Comparison of ENCODE assay signal across 12 mouse cellular contexts in the genomic region with DNA sequence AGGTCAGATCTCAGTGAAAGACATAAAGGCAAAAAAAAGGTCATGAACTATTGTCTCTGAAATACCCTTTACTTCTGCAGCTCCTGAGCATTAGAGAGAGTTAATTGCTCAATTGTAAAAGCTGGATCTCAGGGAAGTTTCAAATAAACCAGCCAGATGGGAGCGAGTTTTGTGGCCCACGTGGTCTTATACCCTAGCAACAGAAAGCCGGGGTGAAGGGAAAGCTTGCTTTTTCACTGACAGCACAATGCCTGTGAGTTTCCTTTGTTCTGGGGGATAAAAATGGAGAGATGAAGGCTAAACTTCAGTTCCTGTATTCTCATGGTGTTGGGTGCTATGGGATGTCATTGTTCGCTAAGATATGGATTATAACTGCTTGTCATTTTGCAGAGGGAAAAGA.
DNase-seq lines count a peak whose midpoint lies in the region; ATAC-seq and TF ChIP-seq lines count a peak whose summit lies in the region.
"Had no signal": no experiment of that assay in that cellular context is flagged by ENCODE, and none has a peak within 500 bp of the region (broad histone marks: within the 10 kb centered on the region; RNA-seq: fewer than 3 reads in every experiment).

No protein-coding gene starts in this region.

- H3K4me2 ChIP-seq in hindbrain, embryonic 13.5 days, result no peak overlapping the region
- no peak overlapping the region for H3K4me2 ChIP-seq in hindbrain, embryonic 12.5 days (replicated peaks)
- no peak overlapping the region for H3K4me2 ChIP-seq in limb, embryonic 14.5 days (replicated peaks; ENCODE audit: low read depth, low read length, severe bottlenecking)
- H3K4me2 ChIP-seq in kidney, embryonic 16.5 days (replicated peaks; ENCODE audit: low read depth, low read length), result no peak overlapping the region

- peak overlapping the region; percentile 45; the same call in 1 of the 2 replicates for H3K27ac ChIP-seq in hindbrain, embryonic 10.5 days
- H3K27ac ChIP-seq in hindbrain, embryonic 13.5 days, result no peak overlapping the region
- no peak overlapping the region for H3K27ac ChIP-seq in hindbrain, embryonic 12.5 days
- H3K27ac ChIP-seq in limb, embryonic 14.5 days (replicated peaks; ENCODE audit: low read depth, low read length), result no peak overlapping the region
- H3K27ac ChIP-seq in kidney, embryonic 16.5 days (ENCODE audit: low read length), result no peak overlapping the region
- H3K27ac ChIP-seq: embryonic facial prominence, embryonic 10.5 days; gastrocnemius, adult 2 months; stomach, postnatal 0 days had no signal

- peaks cover 7% of the 10 kb centered on the region; the same call in 1 of the 2 replicates for H3K4me1 ChIP-seq in hindbrain, embryonic 10.5 days (replicated peaks)
- H3K4me1 ChIP-seq in hindbrain, embryonic 13.5 days (replicated peaks), result 0 out of 2 replicates have a peak, but pooled peaks cover 4% of the 10 kb centered on the region
- peaks cover 5% of the 10 kb centered on the region; the same call in 1 of the 2 replicates for H3K4me1 ChIP-seq in hindbrain, embryonic 12.5 days
- no peaks in the 10 kb centered on the region for H3K4me1 ChIP-seq in limb, embryonic 14.5 days (ENCODE audit: control insufficient read depth, insufficient read depth, low read length)
- H3K4me1 ChIP-seq in kidney, embryonic 16.5 days (ENCODE audit: insufficient read depth, low read length), result 0 out of 2 replicates have a peak, but pooled peaks cover 4% of the 10 kb centered on the region
- H3K4me1 ChIP-seq: embryonic facial prominence, embryonic 10.5 days had no signal

- DNase-seq in hindbrain, embryonic 10.5 days (ENCODE audit: low spot score), result peak; percentile 9
- DNase-seq in limb, embryonic 14.5 days (ENCODE audit: low spot score), result peak; percentile 8
- peak; percentile 65 to 75 for DNase-seq in right cerebral cortex, postnatal 10 days (ENCODE audit: low spot score in 2 of 2)
- no peak for DNase-seq in kidney, postnatal 25 days
- DNase-seq: gastrocnemius, adult 2 months had no signal

- 52% methylated on average over 4 of the region's 4 CpGs for WGBS in hindbrain, embryonic 10.5 days
- 31% methylated on average over 4 of the region's 4 CpGs for WGBS in hindbrain, embryonic 13.5 days
- WGBS in hindbrain, embryonic 12.5 days, result 50% methylated on average over 4 of the region's 4 CpGs
- 40% methylated on average over 4 of the region's 4 CpGs for WGBS in limb, embryonic 14.5 days
- WGBS in kidney, embryonic 16.5 days, result 54% methylated on average over 4 of the region's 4 CpGs

- no peak overlapping the region for H3K9ac ChIP-seq in hindbrain, embryonic 13.5 days
- H3K9ac ChIP-seq in hindbrain, embryonic 12.5 days, result no peak overlapping the region
- no peak overlapping the region for H3K9ac ChIP-seq in limb, embryonic 14.5 days (ENCODE audit: low read depth, low read length, severe bottlenecking)
- no peak overlapping the region for H3K9ac ChIP-seq in kidney, embryonic 16.5 days (replicated peaks; ENCODE audit: low read length)

- H3K9me3 ChIP-seq in hindbrain, embryonic 10.5 days, result no peaks in the 10 kb centered on the region
- no peaks in the 10 kb centered on the region for H3K9me3 ChIP-seq in hindbrain, embryonic 13.5 days
- H3K9me3 ChIP-seq in hindbrain, embryonic 12.5 days (replicated peaks), result no peaks in the 10 kb centered on the region
- no peaks in the 10 kb centered on the region for H3K9me3 ChIP-seq in limb, embryonic 14.5 days (ENCODE audit: control insufficient read depth, low read length)
- no peaks in the 10 kb centered on the region for H3K9me3 ChIP-seq in kidney, embryonic 16.5 days (ENCODE audit: low read length)
- H3K9me3 ChIP-seq: embryonic facial prominence, embryonic 10.5 days had no signal

- no peaks in the 10 kb centered on the region for H3K36me3 ChIP-seq in hindbrain, embryonic 10.5 days
- H3K36me3 ChIP-seq in hindbrain, embryonic 13.5 days, result no peaks in the 10 kb centered on the region
- no peaks in the 10 kb centered on the region for H3K36me3 ChIP-seq in hindbrain, embryonic 12.5 days
- no peaks in the 10 kb centered on the region for H3K36me3 ChIP-seq in limb, embryonic 14.5 days (ENCODE audit: control insufficient read depth, insufficient read depth, low read length)
- H3K36me3 ChIP-seq in kidney, embryonic 16.5 days (ENCODE audit: insufficient read depth, low read length), result no peaks in the 10 kb centered on the region
- H3K36me3 ChIP-seq: embryonic facial prominence, embryonic 10.5 days had no signal

- ATAC-seq in hindbrain, embryonic 13.5 days (ENCODE audit: low FRiP score), result no peak
- 0 out of 2 replicates have a peak, but pooled peaks have one; percentile 32 for ATAC-seq in hindbrain, embryonic 12.5 days (ENCODE audit: low FRiP score)
- no peak; the same call in 1 of the 2 replicates for ATAC-seq in limb, embryonic 14.5 days (ENCODE audit: low FRiP score, low read depth)
- ATAC-seq in erythroblast, adult 5-6 weeks (replicated peaks; ENCODE audit: low FRiP score, poor library complexity, severe bottlenecking), result no peak
- no peak for ATAC-seq in kidney, embryonic 16.5 days (ENCODE audit: low FRiP score, low TSS enrichment)
- ATAC-seq: lung, postnatal 0 days had no signal

- no peak for TF ChIP-seq POLR2A in limb, embryonic 14.5 days (IDR thresholded peaks at IDR 0.05; ENCODE audit: borderline replicate concordance, extremely low read depth, insufficient read depth, insufficient read length)

- no peak overlapping the region for H3K4me3 ChIP-seq in hindbrain, embryonic 10.5 days
- H3K4me3 ChIP-seq in hindbrain, embryonic 13.5 days, result no peak overlapping the region
- no peak overlapping the region for H3K4me3 ChIP-seq in hindbrain, embryonic 12.5 days
- no peak overlapping the region for H3K4me3 ChIP-seq in limb, embryonic 14.5 days (replicated peaks; ENCODE audit: low read length)
- no peak overlapping the region for H3K4me3 ChIP-seq in kidney, embryonic 16.5 days (ENCODE audit: low read length)
- H3K4me3 ChIP-seq: embryonic facial prominence, embryonic 10.5 days; gastrocnemius, adult 2 months had no signal

- no peaks in the 10 kb centered on the region for H3K27me3 ChIP-seq in hindbrain, embryonic 10.5 days (ENCODE audit: insufficient read depth, poor library complexity, severe bottlenecking)
- no peaks in the 10 kb centered on the region for H3K27me3 ChIP-seq in hindbrain, embryonic 13.5 days
- H3K27me3 ChIP-seq in hindbrain, embryonic 12.5 days, result no peaks in the 10 kb centered on the region
- H3K27me3 ChIP-seq in limb, embryonic 14.5 days (ENCODE audit: control insufficient read depth, insufficient read depth, low read length), result no peaks in the 10 kb centered on the region
- no peaks in the 10 kb centered on the region for H3K27me3 ChIP-seq in kidney, embryonic 16.5 days (ENCODE audit: insufficient read depth, low read length)

Comparison
In these comparisons a context has a peak if more than half of its experiments do, and no peak if none do; other contexts are left out.
1. DNase-seq: peak in hindbrain, embryonic 10.5 days (single experiment), limb, embryonic 14.5 days (single experiment) and right cerebral cortex, postnatal 10 days (2 of 2); none in kidney, postnatal 25 days (0 of 2).